Mouse (Mus musculus) cerebellum, adult 2 months (tissue): Measurements from ENCODE around the gene Fam53b.

Experiments used
- CTCF ChIP-seq: fragments of 200-500 bp; IDR thresholded peaks from 2 replicates; pipeline ENCODE4 v1.5.1; 2011; ENCODE audit warnings: low read depth, mild to moderate bottlenecking, control low read depth, low read length, moderate library complexity, borderline replicate concordance; ENCODE audit not compliant: insufficient read depth
- POLR2A ChIP-seq: fragments of 200-500 bp; IDR thresholded peaks from 2 replicates; pipeline ENCODE4 v1.6.1; 2011; ENCODE audit warnings: low read length, control low read depth, borderline replicate concordance; ENCODE audit not compliant: insufficient read depth

- no peak for TF ChIP-seq CTCF
- TF ChIP-seq POLR2A, result no peak
Observed at GRCm38 (mm10) chr7:132720562-132720961, 93.1 kb downstream of the Fam53b start.
